Mouse (Mus musculus): ENCODE data around the gene Igfbp3.

The Igfbp3 gene

GRCm38 (mm10) chr11:7161502-7162174 is 52.1 kb downstream of the Igfbp3 start:
- DNase-seq (ENCODE audit: low spot score in 2 of 2), result peak; percentile 54 to 84

GRCm38 (mm10) chr11:7160637-7161101 is 53.1 kb downstream of the Igfbp3 start:
- DNase-seq (ENCODE audit: low spot score in 2 of 2), result peak in 1 of 2 experiments; percentile 54

GRCm38 (mm10) chr11:7160146-7160545 is 53.6 kb downstream of the Igfbp3 start:
- DNase-seq (ENCODE audit: low spot score in 2 of 2), result no peak

GRCm38 (mm10) chr11:7158196-7158595 is 55.5 kb downstream of the Igfbp3 start:
- DNase-seq (ENCODE audit: low spot score in 2 of 2), result no peak

- no peak for DNase-seq (ENCODE audit: low spot score in 2 of 2)
Measured at GRCm38 (mm10) chr11:7156427-7156826, 57.3 kb downstream of the Igfbp3 start.
